Mouse (Mus musculus) bone marrow, adult 2 months (tissue): ENCODE data around the gene Il15ra. TPM values are rescaled to one million over a fixed set of nuclear protein-coding genes. Genes with fewer than 3 reads are reported as not detected.

Source experiments
- H3K27ac ChIP-seq: fragments of 200-500 bp; 2 replicates; pipeline ENCODE4 v1.5.1; 2012; ENCODE audit warnings: low read depth, mild to moderate bottlenecking, control low read depth, inconsistent platforms, low read length; ENCODE audit not compliant: control insufficient read depth, poor library complexity, insufficient read depth
- H3K4me1 ChIP-seq: fragments of 200-500 bp; 2 replicates; pipeline ENCODE4 v1.6.1; 2011; ENCODE audit warnings: low read length; ENCODE audit not compliant: control insufficient read depth, insufficient read depth
- H3K4me3 ChIP-seq: fragments of 200-500 bp; replicated peaks from 2 replicates; pipeline ENCODE3; 2011; ENCODE audit warnings: mild to moderate bottlenecking, low read depth, low read length, control low read depth; ENCODE audit not compliant: control insufficient read depth
- CTCF ChIP-seq: fragments of 200-500 bp; IDR thresholded peaks from 2 replicates; pipeline ENCODE4 v1.5.1; 2011; ENCODE audit warnings: low read length, control low read depth; ENCODE audit not compliant: control insufficient read depth, insufficient read depth
- POLR2A ChIP-seq: fragments of 200-500 bp; IDR thresholded peaks from 2 replicates; pipeline ENCODE4 v1.6.1; 2011; ENCODE audit warnings: low read depth, mild to moderate bottlenecking, control low read depth, low read length, borderline replicate concordance; ENCODE audit not compliant: control insufficient read depth
- WGBS: fragments of 180-500 bp; shearing (Covaris S2); methylation state at CpG from one replicate; pipeline ENCODE4 v1.1.7; 2018; 5-methylcytosine and 5-hydroxymethylcytosine counted together
- polyA plus RNA-seq: library from polyadenylated mRNA; stranded (reverse); fragments of >200 nt; gene quantifications from 2 replicates; pipeline ENCODE4 v1.2.4, GENCODE M21; 2011; ENCODE audit warnings: low replicate concordance; ENCODE audit not compliant: missing spikeins, insufficient read depth, insufficient read length

Il15ra gene
- polyA plus RNA-seq, 1 experiment = 10.4 TPM

DNA sequence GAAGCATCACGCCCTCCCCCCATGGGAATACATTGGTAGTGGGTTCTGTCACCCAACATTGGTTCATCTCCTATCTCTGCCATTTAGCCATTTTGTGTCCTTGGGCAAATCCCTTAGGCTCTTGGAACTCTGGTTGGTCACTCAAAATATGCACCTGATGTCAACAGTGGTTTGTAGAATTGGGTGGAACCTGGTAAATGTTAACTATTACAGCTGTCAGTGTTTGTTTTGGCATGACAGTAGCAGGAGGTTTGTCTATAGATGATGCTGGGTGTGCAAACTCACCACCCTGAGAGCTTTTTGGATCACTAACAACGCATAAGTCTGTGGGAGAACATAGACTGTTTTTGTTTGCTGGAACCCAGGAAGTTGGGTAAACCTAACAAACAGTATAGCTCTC lies 13.5 kb downstream of the Il15ra start:
- H3K4me1 ChIP-seq = no peaks in the 10 kb centered on the region; the same call in none of the 2 replicates
- TF ChIP-seq POLR2A (no peak), CTCF (no peak)
- H3K27ac ChIP-seq = no peak overlapping the region
- H3K4me3 ChIP-seq = no peak overlapping the region
- whole genome bisulfite sequencing = 86% methylated on average over 2 of the region's 2 CpGs

DNA sequence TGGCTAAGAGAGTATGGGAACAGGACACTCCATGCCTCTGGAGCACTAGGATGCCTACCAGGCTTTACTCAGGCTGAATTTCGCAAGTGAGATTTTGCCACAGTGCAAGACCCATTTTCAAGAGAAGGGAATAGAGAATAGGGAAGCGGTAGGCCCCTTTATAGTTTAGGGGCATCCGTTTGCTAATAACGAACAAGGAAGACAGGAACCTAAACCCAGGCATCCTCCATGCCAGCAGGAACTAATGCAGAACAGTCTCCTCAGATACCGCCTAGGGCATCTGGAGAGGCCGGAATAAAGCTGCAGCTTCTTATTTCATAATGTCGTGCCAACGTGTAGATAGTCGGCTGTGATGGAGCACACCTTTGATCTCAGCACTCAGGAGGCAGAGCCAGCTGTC lies 17.5 kb downstream of the Il15ra start:
- 60% methylated on average over 9 of the region's 9 CpGs for whole genome bisulfite sequencing
- no peak overlapping the region for H3K27ac ChIP-seq
- TF ChIP-seq CTCF = no peak
- TF ChIP-seq POLR2A = no peak
- no peaks in the 10 kb centered on the region; the same call in none of the 2 replicates for H3K4me1 ChIP-seq
- no peak overlapping the region for H3K4me3 ChIP-seq

DNA sequence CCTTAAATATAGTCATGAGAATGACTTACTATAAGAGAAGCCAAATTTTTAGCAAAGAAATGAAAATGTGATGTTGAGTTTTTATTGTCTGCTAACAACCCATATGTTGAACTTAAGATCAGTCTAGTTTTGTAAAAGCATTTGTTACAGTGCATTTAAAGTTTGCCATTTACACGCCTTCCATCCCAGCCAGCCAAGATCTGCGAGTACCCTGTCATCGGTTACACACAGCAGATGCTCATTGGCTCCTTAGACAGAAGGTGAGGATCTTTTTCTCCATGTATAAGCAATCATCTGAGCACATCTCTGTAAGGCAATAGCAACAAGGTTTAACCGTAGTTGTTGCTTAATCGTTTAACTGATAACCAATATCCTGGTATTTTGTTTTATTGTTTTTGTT lies 22.5 kb downstream of the Il15ra start:
- no peak for TF ChIP-seq CTCF
- TF ChIP-seq POLR2A = no peak
- Histone ChIP-seq H3K4me3 (no peak overlapping the region), H3K27ac (no peak overlapping the region), H3K4me1 (no peaks in the 10 kb centered on the region)
- 87% methylated on average over 5 of the region's 5 CpGs for WGBS

DNA sequence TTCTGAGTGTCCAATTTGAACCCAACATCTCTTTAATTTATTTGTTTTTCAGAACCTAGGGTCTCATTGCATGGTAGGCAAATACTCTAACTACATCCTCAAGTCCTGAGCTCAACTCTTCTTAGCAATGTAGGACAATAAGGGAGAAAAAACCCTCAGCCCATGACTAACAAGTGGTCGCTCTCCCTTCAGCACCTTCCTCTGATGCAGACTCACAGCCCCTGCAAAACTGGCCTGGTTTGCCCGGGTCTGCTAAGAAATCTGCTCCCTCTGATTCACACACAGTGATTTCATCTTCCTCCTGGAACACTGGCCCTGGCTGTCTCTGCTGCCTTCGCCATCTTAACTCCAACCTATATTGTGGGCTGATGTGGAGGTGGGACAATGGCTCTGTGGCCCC lies 24.0 kb downstream of the Il15ra start:
- no peak for TF ChIP-seq POLR2A
- TF ChIP-seq CTCF = no peak
- no peaks in the 10 kb centered on the region for H3K4me1 ChIP-seq
- WGBS = 86% methylated on average over 3 of the region's 3 CpGs

DNA sequence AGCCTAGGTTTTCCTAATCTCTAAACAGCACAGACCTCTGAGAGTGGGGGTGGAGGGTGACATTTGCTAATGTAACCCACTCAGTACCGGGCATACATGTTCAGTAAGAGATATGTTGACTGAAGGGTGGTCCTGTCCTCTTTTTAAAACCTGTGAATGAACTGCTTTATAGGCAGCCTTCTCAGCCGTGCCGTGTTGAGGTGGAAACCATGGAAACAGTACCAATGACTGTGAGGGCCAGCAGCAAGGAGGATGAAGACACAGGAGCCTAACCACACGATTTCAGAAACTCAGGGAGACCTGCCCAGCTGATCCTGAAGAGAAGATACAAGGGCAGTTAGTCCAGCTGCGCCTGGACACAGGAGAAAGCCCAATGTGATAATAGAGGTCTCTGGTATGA lies 27.9 kb downstream of the Il15ra start:
- no peaks in the 10 kb centered on the region for H3K4me1 ChIP-seq
- H3K27ac ChIP-seq = no peak overlapping the region
- WGBS = 70% methylated on average over 5 of the region's 5 CpGs
- no peak overlapping the region for H3K4me3 ChIP-seq
- TF ChIP-seq CTCF = no peak
- TF ChIP-seq POLR2A = no peak

More for the DNA sequence above, 24.0 kb downstream of the Il15ra start:
- Histone ChIP-seq H3K4me3 (no peak overlapping the region), H3K27ac (no peak overlapping the region)

DNA sequence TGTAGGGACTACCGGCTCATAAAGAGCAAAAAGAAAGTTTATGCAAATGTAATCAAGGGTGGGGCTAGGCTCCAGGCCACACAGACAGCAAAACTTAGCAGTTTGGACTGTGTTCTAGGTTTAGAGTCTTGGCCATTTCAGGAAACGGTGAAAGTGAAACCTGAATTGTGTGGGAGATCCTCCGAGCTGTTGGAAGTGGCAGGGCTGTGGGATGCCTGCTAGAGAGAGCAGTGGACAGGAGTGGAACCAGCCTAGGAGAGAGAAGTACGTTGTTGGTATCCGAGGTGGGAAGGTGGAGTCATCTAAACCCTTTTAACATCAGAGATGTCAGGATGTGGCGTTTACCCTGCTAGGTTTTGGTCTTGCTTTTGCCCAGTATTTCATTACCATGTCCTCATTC lies 30.8 kb downstream of the Il15ra start:
- H3K4me1 ChIP-seq = peaks cover 3% of the 10 kb centered on the region; the same call in 1 of the 2 replicates
- WGBS = 78% methylated on average over 6 of the region's 6 CpGs
- TF ChIP-seq CTCF (no peak), POLR2A (no peak)
- no peak overlapping the region for H3K27ac ChIP-seq
- H3K4me3 ChIP-seq = no peak overlapping the region

DNA sequence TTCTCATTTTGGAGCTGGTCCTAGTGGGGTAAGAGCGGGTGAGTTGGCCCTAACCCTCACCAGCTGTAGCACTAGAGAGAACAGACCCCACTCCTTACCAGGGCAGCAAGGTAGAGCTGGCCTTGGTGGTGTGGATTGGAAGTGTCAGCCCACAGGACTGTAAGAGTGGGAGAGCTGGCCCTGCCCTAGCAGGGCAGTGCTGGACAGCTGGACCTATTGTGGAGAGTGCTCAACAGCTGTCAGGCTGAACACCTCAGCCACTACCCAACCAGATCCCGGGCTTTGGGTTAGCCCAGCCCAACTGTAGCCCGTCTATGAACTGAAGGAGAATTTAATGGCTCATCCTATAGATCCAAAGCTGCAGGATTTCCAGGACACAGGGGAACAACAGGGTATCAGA lies 33.7 kb downstream of the Il15ra start:
- H3K27ac ChIP-seq = no peak overlapping the region
- 86% methylated on average over 3 of the region's 3 CpGs for WGBS
- TF ChIP-seq CTCF = no peak
- TF ChIP-seq POLR2A = no peak
- no peak overlapping the region for H3K4me3 ChIP-seq
- peaks cover 3% of the 10 kb centered on the region; the same call in 1 of the 2 replicates for H3K4me1 ChIP-seq

DNA sequence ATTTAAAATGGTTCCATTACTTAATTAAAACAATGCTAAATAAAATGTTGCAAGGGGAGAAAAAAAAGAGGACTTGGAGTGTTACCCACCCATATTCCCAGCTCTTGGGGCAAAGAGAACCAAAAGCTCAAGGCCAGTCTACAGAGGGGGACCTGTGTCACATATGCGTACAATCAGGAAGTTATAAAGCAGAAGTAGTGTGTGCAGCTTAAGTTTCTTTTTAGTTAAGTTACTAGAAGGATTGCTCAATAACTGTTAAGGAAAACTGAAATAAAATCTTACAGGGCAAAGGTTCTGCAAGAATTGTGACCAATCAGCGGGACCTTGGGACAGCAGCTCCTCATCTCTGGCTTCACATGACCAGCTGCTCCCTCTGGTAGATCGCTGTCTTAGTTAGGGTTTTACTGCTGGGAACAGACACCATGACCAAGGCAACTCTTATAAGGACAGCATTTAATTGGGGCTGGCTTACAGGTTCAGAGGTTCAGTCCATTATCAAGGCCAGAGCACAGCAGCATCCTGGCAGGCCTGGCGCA lies 34.5 kb downstream of the Il15ra start:
- Histone ChIP-seq H3K4me1 (peaks cover 3% of the 10 kb centered on the region; the same call in 1 of the 2 replicates), H3K27ac (peak overlapping the region; percentile 71), H3K4me3 (no peak overlapping the region)
- 38% methylated on average over 4 of the region's 4 CpGs for WGBS
- TF ChIP-seq POLR2A = no peak
- no peak for TF ChIP-seq CTCF

DNA sequence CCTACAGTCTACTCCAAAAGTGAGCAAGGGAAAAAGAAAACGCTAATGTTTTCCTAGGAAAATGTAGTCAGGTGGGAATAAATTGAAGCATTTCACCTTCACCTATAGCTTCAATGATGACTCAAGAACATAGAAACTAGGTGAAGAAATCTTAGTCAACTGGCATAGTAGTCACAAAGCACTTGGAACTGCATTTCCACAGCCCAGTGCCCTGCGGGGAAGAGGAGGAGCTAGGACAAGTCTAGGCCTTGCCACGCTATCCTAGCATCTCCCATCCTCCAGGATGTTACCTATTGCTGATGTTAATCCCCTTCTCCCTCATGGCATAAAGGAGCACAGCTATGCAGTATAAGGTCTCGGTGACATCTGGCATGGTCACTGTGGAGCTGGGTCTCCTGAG lies 57.5 kb downstream of the Il15ra start:
- TF ChIP-seq POLR2A = no peak
- TF ChIP-seq CTCF = no peak
- Histone ChIP-seq H3K4me1 (peaks cover 2% of the 10 kb centered on the region; the same call in 1 of the 2 replicates), H3K4me3 (no peak overlapping the region), H3K27ac (no peak overlapping the region)
- WGBS = 87% methylated on average over 4 of the region's 4 CpGs
